Comparison of ENCODE assay signal across 10 mouse cellular contexts in genomic region chr13:111789420-111790065, GRCm38 (mm10). TPM values are rescaled to one million over a fixed set of nuclear protein-coding genes. Genes with fewer than 3 reads are reported as not detected.
A peak's percentile ranks its signal among the peaks of the same experiment; 100 is the strongest.
DNase-seq lines count a peak whose midpoint lies in the region; ATAC-seq and TF ChIP-seq lines count a peak whose summit lies in the region.
"Had no signal": no experiment of that assay in that cellular context is flagged by ENCODE, and none has a peak within 500 bp of the region (broad histone marks: within the 10 kb centered on the region; RNA-seq: fewer than 3 reads in every experiment).

No protein-coding gene starts in this region.

- DNase-seq in hindbrain, embryonic 11.5 days (ENCODE audit: low spot score) = peak; percentile 18
- DNase-seq in hindbrain, embryonic 14.5 days (ENCODE audit: low spot score) = no peak
- DNase-seq in CH12.LX (ENCODE audit: extremely low read depth) = no peak
- peak; percentile 37 for DNase-seq in embryo, embryonic 11 days
- DNase-seq in kidney, postnatal 10 days = peak; percentile 52
- DNase-seq in frontal cortex, postnatal 25 days (ENCODE audit: low spot score in 2 of 2) = no peak
- no peak for DNase-seq in layer of hippocampus, postnatal 36 days
- no peak for DNase-seq in right cerebral cortex, postnatal 4 days
- DNase-seq: cerebellum, adult 18-20 months; lung, adult 18-20 months had no signal

- H3K27ac ChIP-seq in hindbrain, embryonic 11.5 days (ENCODE audit: low read depth, low read length) = no peak overlapping the region
- H3K27ac ChIP-seq in hindbrain, embryonic 14.5 days = no peak overlapping the region
- H3K27ac ChIP-seq in CH12.LX (ENCODE audit: insufficient read depth, low read depth) = peak overlapping the region; percentile 94

- H3K4me1 ChIP-seq in hindbrain, embryonic 11.5 days (replicated peaks; ENCODE audit: control insufficient read depth, insufficient read depth, low read length) = no peaks in the 10 kb centered on the region; the same call in 1 of the 2 replicates
- peaks cover 38% of the 10 kb centered on the region for H3K4me1 ChIP-seq in hindbrain, embryonic 14.5 days (replicated peaks; ENCODE audit: control insufficient read depth, insufficient read depth, low read length)
- peaks cover 49 to 71% of the 10 kb centered on the region in 2 experiments for H3K4me1 ChIP-seq in CH12.LX (ENCODE audit: control insufficient read depth in 1 of 2, insufficient read depth in 2 of 2)

- TF ChIP-seq EP300 in CH12.LX (IDR thresholded peaks at IDR 0.05; ENCODE audit: low read length) = peak; percentile 7; the same call in 1 of the 2 replicates

- in situ Hi-C loops in CH12.LX (cut with MboI; ENCODE audit: low pct_ligation_motif_present, low pct_unique_long_range_greater_than_20kb, low sequenced_read_pairs) = loop anchor here (5.0 to 25.0 kb wide), 2 partner anchors 468 to 748 kb away; no protein-coding TSS in a partner anchor

- TF ChIP-seq CTCF in CH12.LX (conservative IDR thresholded peaks at IDR 0.05 in 1 of 2, IDR thresholded peaks at IDR 0.05 in 1 of 2; ENCODE audit: low read depth in 2 of 2, low read length in 2 of 2) = peak in 1 of 2 experiments; percentile 11; a peak in 1 of 4 replicates

- H3K9me3 ChIP-seq in hindbrain, embryonic 11.5 days (ENCODE audit: control insufficient read depth, low read length) = no peaks in the 10 kb centered on the region
- H3K9me3 ChIP-seq in hindbrain, embryonic 14.5 days (ENCODE audit: control insufficient read depth, low read length) = no peaks in the 10 kb centered on the region
- no peaks in the 10 kb centered on the region for H3K9me3 ChIP-seq in CH12.LX (replicated peaks; ENCODE audit: low read length)

- dilution Hi-C loops in CH12.LX (cut with MboI; ENCODE audit: extremely low pct_ligation_motif_present, extremely low pct_unique_long_range_greater_than_20kb, low sequenced_read_pairs) = loop anchor here (25.0 kb wide), 1 partner anchor 448 kb away; no protein-coding TSS in a partner anchor

- 0 out of 2 replicates have a peak, but pooled peaks have one; percentile 11 for ATAC-seq in hindbrain, embryonic 11.5 days (ENCODE audit: low FRiP score)
- ATAC-seq in hindbrain, embryonic 14.5 days (ENCODE audit: low FRiP score) = no peak

- H3K9ac ChIP-seq in hindbrain, embryonic 11.5 days (ENCODE audit: low read depth, low read length) = no peak overlapping the region
- H3K9ac ChIP-seq in hindbrain, embryonic 14.5 days = no peak overlapping the region
- peak overlapping the region; percentile 41 for H3K9ac ChIP-seq in CH12.LX (ENCODE audit: insufficient read depth, low read depth)

- H3K4me2 ChIP-seq in hindbrain, embryonic 11.5 days (replicated peaks; ENCODE audit: low read depth, low read length) = no peak overlapping the region
- no peak overlapping the region for H3K4me2 ChIP-seq in hindbrain, embryonic 14.5 days (replicated peaks)
- H3K4me2 ChIP-seq in CH12.LX (ENCODE audit: insufficient read depth, low read depth, poor library complexity, severe bottlenecking) = peak overlapping the region; percentile 83

- no peak; the same call in 1 of the 2 replicates for TF ChIP-seq POLR2A in CH12.LX (IDR thresholded peaks at IDR 0.05; ENCODE audit: low read depth, low read length)

- no peaks in the 10 kb centered on the region for H3K36me3 ChIP-seq in hindbrain, embryonic 11.5 days (ENCODE audit: control insufficient read depth, insufficient read depth, low read length)
- no peaks in the 10 kb centered on the region for H3K36me3 ChIP-seq in hindbrain, embryonic 14.5 days (replicated peaks; ENCODE audit: control insufficient read depth, insufficient read depth)
- H3K36me3 ChIP-seq in CH12.LX (replicated peaks in 1 of 2; ENCODE audit: control insufficient read depth in 1 of 2, insufficient read depth in 1 of 2, low read length in 1 of 2) = peaks cover 0 to 54% of the 10 kb centered on the region in 2 experiments

- peaks cover 91% of the 10 kb centered on the region for H3K79me2 ChIP-seq in CH12.LX (replicated peaks; ENCODE audit: control insufficient read depth, extremely low read depth, insufficient read depth, poor library complexity, severe bottlenecking)

- no peaks in the 10 kb centered on the region for H3K27me3 ChIP-seq in hindbrain, embryonic 11.5 days (ENCODE audit: control insufficient read depth, insufficient read depth, low read length)
- H3K27me3 ChIP-seq in hindbrain, embryonic 14.5 days (ENCODE audit: control insufficient read depth, insufficient read depth, low read length) = no peaks in the 10 kb centered on the region
- H3K27me3 ChIP-seq in CH12.LX (replicated peaks) = no peaks in the 10 kb centered on the region

- 52% methylated on average over 9 of the region's 9 CpGs for WGBS in hindbrain, embryonic 11.5 days
- 51% methylated on average over 9 of the region's 9 CpGs for WGBS in hindbrain, embryonic 14.5 days

- H3K4me3 ChIP-seq in hindbrain, embryonic 11.5 days (ENCODE audit: low read depth, low read length) = no peak overlapping the region
- no peak overlapping the region for H3K4me3 ChIP-seq in hindbrain, embryonic 14.5 days (replicated peaks; ENCODE audit: low read length)
- peak overlapping the region; percentile 11 to 30 (median 19) for H3K4me3 ChIP-seq in CH12.LX (replicated peaks in 1 of 3; ENCODE audit: low read depth in 2 of 3, low read length in 2 of 3, poor library complexity in 1 of 3)

- no peak; the same call in 1 of the 2 replicates for TF ChIP-seq RAD21 in CH12.LX (IDR thresholded peaks at IDR 0.05; ENCODE audit: low read depth, low read length)

TF ChIP-seq in CH12.LX, 34 proteins besides CTCF, POLR2A, EP300 and RAD21:
- TF ChIP-seq JUN (IDR thresholded peaks at IDR 0.05; ENCODE audit: insufficient read depth, low read depth, low read length) (no peak), MAZ (IDR thresholded peaks at IDR 0.05; ENCODE audit: low read depth, low read length) (no peak), ZNF384 (IDR thresholded peaks at IDR 0.05; ENCODE audit: low read depth, low read length) (peak; percentile 71), CHD1 (IDR thresholded peaks at IDR 0.05; ENCODE audit: low read depth, low read length) (no peak), USF2 (conservative IDR thresholded peaks at IDR 0.05; ENCODE audit: low read depth, low read length) (peak; percentile 60), MYC (IDR thresholded peaks at IDR 0.05; ENCODE audit: low read depth, low read length) (no peak), PAX5 (IDR thresholded peaks at IDR 0.05; ENCODE audit: low read length) (no peak), SIN3A (IDR thresholded peaks at IDR 0.05; ENCODE audit: low read length) (peak; percentile 39; the same call in 1 of the 2 replicates), BHLHE40 (IDR thresholded peaks at IDR 0.05; ENCODE audit: low read depth, low read length) (peak; percentile 55), ETS1 (conservative IDR thresholded peaks at IDR 0.05; ENCODE audit: low read depth, low read length) (peak; percentile 75), IRF4 (IDR thresholded peaks at IDR 0.05; ENCODE audit: low read depth, low read length) (peak; percentile 45; the same call in 1 of the 2 replicates), NELFE (IDR thresholded peaks at IDR 0.05; ENCODE audit: low read depth, low read length) (no peak), JUND (conservative IDR thresholded peaks at IDR 0.05; ENCODE audit: low read depth, low read length) (no peak), MEF2A (IDR thresholded peaks at IDR 0.05; ENCODE audit: borderline replicate concordance, low read depth, low read length) (no peak; the same call in 1 of the 2 replicates), E2F4 (IDR thresholded peaks at IDR 0.05; ENCODE audit: insufficient replicate concordance, low read depth, low read length) (no peak), USF1 (IDR thresholded peaks at IDR 0.05; ENCODE audit: low read depth, low read length) (peak; percentile 71), NRF1 (IDR thresholded peaks at IDR 0.05; ENCODE audit: low read depth, low read length) (no peak), ZMIZ1 (IDR thresholded peaks at IDR 0.05; ENCODE audit: low read depth, low read length) (no peak), SMC3 (IDR thresholded peaks at IDR 0.05; ENCODE audit: low read depth, low read length) (no peak; the same call in 1 of the 2 replicates), TCF12 (IDR thresholded peaks at IDR 0.05; ENCODE audit: low read depth, low read length) (0 out of 2 replicates have a peak, but pooled peaks have one; percentile 14), MXI1 (IDR thresholded peaks at IDR 0.05; ENCODE audit: low read depth, low read length) (peak; percentile 16; the same call in 1 of the 2 replicates), MAX (IDR thresholded peaks at IDR 0.05; ENCODE audit: low read length) (peak; percentile 46), ZC3H11A (IDR thresholded peaks at IDR 0.05; ENCODE audit: low read depth, low read length) (no peak), GABPA (IDR thresholded peaks at IDR 0.05; ENCODE audit: insufficient replicate concordance, low read depth, low read length) (no peak), ELF1 (IDR thresholded peaks at IDR 0.05; ENCODE audit: low read depth, low read length) (peak; percentile 28; the same call in 1 of the 2 replicates)

RNA-seq across cellular contexts. Expression of gene Map3k1, which starts 19.2 kb away (rescaled TPM):
- 13.0 and 16.0 TPM in 2 replicates for polyA plus RNA-seq in hindbrain, embryonic 11.5 days (2014; fragmentation: Nextera tagmentation; extraction: Ambion mirVana)
- polyA plus RNA-seq in hindbrain, embryonic 14.5 days (2014; fragmentation: Nextera tagmentation; extraction: Ambion mirVana) = 14.0 and 14.7 TPM in 2 replicates
- total RNA-seq in CH12.LX (2012; rRNA removed) (37.9 and 48.7 TPM in 2 replicates), CH12.LX (2014; rRNA removed) (7.7 and 10.7 TPM in 2 replicates)
- polyA plus RNA-seq in CH12.LX (2012; ENCODE audit: insufficient read length, low read depth) = 13.4 and 14.7 TPM in 2 replicates
- total RNA-seq in layer of hippocampus, postnatal 36 days (2021) = 10 to 100 TPM; 12.2 to 17.1 TPM

Comparison
In these comparisons a context has a peak if more than half of its experiments do, and no peak if none do; other contexts are left out.
1. DNase-seq: peak in hindbrain, embryonic 11.5 days (single experiment), embryo, embryonic 11 days (single experiment) and kidney, postnatal 10 days (single experiment); none in hindbrain, embryonic 14.5 days (single experiment), CH12.LX (single experiment), frontal cortex, postnatal 25 days (0 of 2), layer of hippocampus, postnatal 36 days (0 of 2) and right cerebral cortex, postnatal 4 days (single experiment).
2. H3K4me3 ChIP-seq: peak in CH12.LX (3 of 3); none in hindbrain, embryonic 11.5 days (single experiment) and hindbrain, embryonic 14.5 days (single experiment).